Mouse (Mus musculus) MEL (cell line): ENCODE measurements around the gene Ablim1. TPM values are rescaled to one million over a fixed set of nuclear protein-coding genes. Genes with fewer than 3 reads are reported as not detected.

Experiments used
- DNase-seq: peaks from one replicate; pipeline ENCODE4 v3.0.0; 2011; ENCODE audit warnings: low read depth, low spot score
- H3K27ac ChIP-seq: 2 replicates; pipeline ENCODE4 v1.5.1; 2012; ENCODE audit warnings: low read depth, mild to moderate bottlenecking, control low read depth, low read length, moderate library complexity; ENCODE audit not compliant: control insufficient read depth
- H3K27me3 ChIP-seq, 2 experiments: fragments of 150-350 bp in 1 of 2; sonication (generic) in 1 of 2; 2 replicates each; pipeline ENCODE4 v1.6.1; 2012; ENCODE audit warnings: low read length in 2 of 2, mild to moderate bottlenecking in 2 of 2, improper control_type of control experiment in 1 of 2, moderate library complexity in 1 of 2; ENCODE audit not compliant: insufficient read depth in 2 of 2, control insufficient read depth in 1 of 2
- H3K36me3 ChIP-seq, 2 experiments: 2 replicates each; pipeline ENCODE4 v1.6.1; 2012 to 2014; ENCODE audit warnings: low read length in 2 of 2, improper control_type of control experiment in 1 of 2, inconsistent platforms in 1 of 2, mild to moderate bottlenecking in 1 of 2; ENCODE audit not compliant: insufficient read depth in 2 of 2, control insufficient read depth in 1 of 2
- H3K4me1 ChIP-seq, 2 experiments: fragments of 150-350 bp in 1 of 2; sonication (generic) in 1 of 2; 2 replicates each; pipeline ENCODE4 v1.6.1; 2012; ENCODE audit warnings: low read length in 2 of 2, improper control_type of control experiment in 1 of 2, mild to moderate bottlenecking in 1 of 2; ENCODE audit not compliant: insufficient read depth in 2 of 2, control insufficient read depth in 1 of 2
- H3K4me3 ChIP-seq, 2 experiments: fragments of 150-350 bp in 1 of 2; sonication (generic) in 1 of 2; 2 replicates each; pipeline ENCODE4 v1.5.1; 2012; ENCODE audit warnings: low read depth in 2 of 2, low read length in 2 of 2, mild to moderate bottlenecking in 2 of 2, moderate library complexity in 2 of 2, control low read depth in 1 of 2, improper control_type of control experiment in 1 of 2; ENCODE audit not compliant: control insufficient read depth in 1 of 2, insufficient read depth in 1 of 2
- H3K79me2 ChIP-seq: 2 replicates; pipeline ENCODE4 v1.6.1; 2012; ENCODE audit warnings: mild to moderate bottlenecking, low read length, moderate library complexity; ENCODE audit not compliant: control insufficient read depth, poor library complexity, insufficient read depth
- H3K9ac ChIP-seq: 2 replicates; pipeline ENCODE4 v1.6.1; 2012; ENCODE audit warnings: low read depth, mild to moderate bottlenecking, control low read depth, low read length, moderate library complexity; ENCODE audit not compliant: control insufficient read depth, poor library complexity, severe bottlenecking
- H3K9me3 ChIP-seq: fragments of 150-350 bp; sonication (generic); replicated peaks from 2 replicates; pipeline ENCODE4 v1.6.1; 2012; ENCODE audit warnings: mild to moderate bottlenecking, low read length, improper control_type of control experiment, moderate library complexity; ENCODE audit not compliant: insufficient read depth
- CHD1 ChIP-seq: IDR thresholded peaks from 2 replicates; pipeline ENCODE4 v1.6.1; 2012; ENCODE audit warnings: low read depth, mild to moderate bottlenecking, inconsistent platforms, low read length, improper control_type of control experiment
- CHD2 ChIP-seq: IDR thresholded peaks from 2 replicates; pipeline ENCODE4 v1.6.1; 2011; ENCODE audit warnings: low read length, improper control_type of control experiment
- ELF1 ChIP-seq: IDR thresholded peaks from 2 replicates; pipeline ENCODE4 v1.6.1; 2014; ENCODE audit warnings: low read depth, mild to moderate bottlenecking, inconsistent platforms, low read length, improper control_type of control experiment, moderate library complexity
- HCFC1 ChIP-seq: IDR thresholded peaks from 2 replicates; pipeline ENCODE4 v1.6.1; 2012; ENCODE audit warnings: low read depth, mild to moderate bottlenecking, inconsistent platforms, low read length, improper control_type of control experiment, moderate library complexity
- JUND ChIP-seq: IDR thresholded peaks from 2 replicates; pipeline ENCODE4 v1.6.1; 2011; ENCODE audit warnings: low read depth, mild to moderate bottlenecking, improper control_type of control experiment, low read length
- KAT2A ChIP-seq: conservative IDR thresholded peaks from 2 replicates; pipeline ENCODE4 v1.6.1; 2012; ENCODE audit warnings: low read depth, low read length, improper control_type of control experiment, inconsistent platforms
- MAFK ChIP-seq: IDR thresholded peaks from 2 replicates; pipeline ENCODE4 v1.6.1; 2011; ENCODE audit warnings: low read depth, mild to moderate bottlenecking, low read length, improper control_type of control experiment, borderline replicate concordance
- MAX ChIP-seq: IDR thresholded peaks from 2 replicates; pipeline ENCODE4 v1.6.1; 2011; ENCODE audit warnings: low read length, improper control_type of control experiment
- MAZ ChIP-seq: IDR thresholded peaks from 2 replicates; pipeline ENCODE4 v1.6.1; 2012; ENCODE audit warnings: low read depth, mild to moderate bottlenecking, inconsistent platforms, low read length, improper control_type of control experiment
- MEF2A ChIP-seq: IDR thresholded peaks from 2 replicates; pipeline ENCODE4 v1.6.1; 2014; ENCODE audit warnings: low read depth, mild to moderate bottlenecking, inconsistent platforms, low read length, improper control_type of control experiment; ENCODE audit not compliant: poor library complexity, insufficient replicate concordance, severe bottlenecking; ENCODE audit errors: extremely low read depth
- MYC ChIP-seq: IDR thresholded peaks from 2 replicates; pipeline ENCODE4 v1.6.1; 2011; ENCODE audit warnings: low read depth, mild to moderate bottlenecking, low read length, improper control_type of control experiment, moderate library complexity
- NRF1 ChIP-seq: IDR thresholded peaks from 2 replicates; pipeline ENCODE4 v1.6.1; 2014; ENCODE audit warnings: low read depth, mild to moderate bottlenecking, inconsistent platforms, low read length, improper control_type of control experiment, moderate library complexity; ENCODE audit not compliant: poor library complexity, insufficient read depth, severe bottlenecking
- RAD21 ChIP-seq: IDR thresholded peaks from 2 replicates; pipeline ENCODE4 v1.6.1; 2011; ENCODE audit warnings: mild to moderate bottlenecking, low read depth, low read length, improper control_type of control experiment
- SMC3 ChIP-seq: IDR thresholded peaks from 2 replicates; pipeline ENCODE4 v1.6.1; 2011; ENCODE audit warnings: low read depth, low read length, improper control_type of control experiment
- TAL1 ChIP-seq: IDR thresholded peaks from 2 replicates; pipeline ENCODE4 v1.6.1; 2012; ENCODE audit warnings: mild to moderate bottlenecking, inconsistent platforms, low read length, moderate library complexity, mixed read lengths
- TCF12 ChIP-seq: IDR thresholded peaks from 2 replicates; pipeline ENCODE4 v1.6.1; 2014; ENCODE audit warnings: low read depth, mild to moderate bottlenecking, inconsistent platforms, low read length, improper control_type of control experiment, moderate library complexity
- USF1 ChIP-seq: IDR thresholded peaks from 2 replicates; pipeline ENCODE4 v1.6.1; 2014; ENCODE audit warnings: low read depth, mild to moderate bottlenecking, inconsistent platforms, low read length, improper control_type of control experiment, moderate library complexity
- USF2 ChIP-seq, 2 experiments: IDR thresholded peaks; 2 replicates each; pipeline ENCODE4 v1.6.1; 2011 to 2012; ENCODE audit warnings: improper control_type of control experiment in 2 of 2, low read length in 2 of 2, borderline replicate concordance in 1 of 2, inconsistent platforms in 1 of 2, low read depth in 1 of 2, mild to moderate bottlenecking in 1 of 2; ENCODE audit not compliant: insufficient read depth in 1 of 2
- ZKSCAN1 ChIP-seq: IDR thresholded peaks from 2 replicates; pipeline ENCODE4 v1.6.1; 2012; ENCODE audit warnings: low read depth, mild to moderate bottlenecking, inconsistent platforms, low read length, improper control_type of control experiment, moderate library complexity
- ZNF384 ChIP-seq: IDR thresholded peaks from 2 replicates; pipeline ENCODE4 v1.6.1; 2012; ENCODE audit warnings: low read depth, mild to moderate bottlenecking, inconsistent platforms, low read length, improper control_type of control experiment
- polyA plus RNA-seq, 2 experiments: library from polyadenylated mRNA; stranded (reverse) in 1 of 2; unstranded in 1 of 2; fragments of >175 nt in 1 of 2; fragments of >200 nt in 1 of 2; gene quantifications; 2 replicates each; pipeline versions ENCODE4 v1.2.1 to v1.2.4; 2012; ENCODE audit warnings: low replicate concordance in 2 of 2, low read depth in 1 of 2; ENCODE audit not compliant: insufficient read length in 2 of 2, insufficient read depth in 1 of 2, missing spikeins in 1 of 2
- total RNA-seq: library from RNA; depleted of rRNA; stranded (reverse); fragments of 300-350 nt; gene quantifications from 2 replicates; pipeline ENCODE4 v1.2.3, GENCODE M21; 2012

Ablim1 gene
- total and polyA plus RNA-seq, 3 experiments = not detected

- Histone ChIP-seq H3K79me2 (no peaks in the 10 kb centered on the region), H3K9me3 (no peaks in the 10 kb centered on the region), H3K9ac (no peak overlapping the region), H3K27ac (no peak overlapping the region), H3K4me1 (no peaks in the 10 kb centered on the region), H3K36me3 (no peaks in the 10 kb centered on the region), H3K27me3 (peaks cover 0 to 5% of the 10 kb centered on the region in 2 experiments; a peak in 1 of 4 replicates), H3K4me3 (no peak overlapping the region)
- DNase-seq = no peak
- TF ChIP-seq MYC (no peak), ZKSCAN1 (no peak), SMC3 (no peak), ZNF384 (no peak), CHD1 (no peak), HCFC1 (no peak)
These were observed 70.4 kb downstream of the Ablim1 start for GRCm38 (mm10) chr19:57244281-57244680.

- H3K79me2 ChIP-seq = no peaks in the 10 kb centered on the region
- H3K4me3 ChIP-seq = no peak overlapping the region
- no peak overlapping the region for H3K9ac ChIP-seq
- H3K9me3 ChIP-seq = no peaks in the 10 kb centered on the region
- H3K36me3 ChIP-seq = no peaks in the 10 kb centered on the region
- no peak overlapping the region for H3K27ac ChIP-seq
- no peaks in the 10 kb centered on the region for H3K4me1 ChIP-seq
- TF ChIP-seq CHD2 (no peak), RAD21 (no peak), ELF1 (no peak), SMC3 (no peak), MAFK (no peak), MEF2A (no peak), TAL1 (no peak), NRF1 (no peak), KAT2A (no peak), MAZ (no peak), JUND (no peak), CHD1 (no peak), USF2 (IDR thresholded peaks at IDR 0.05; ENCODE audit: borderline replicate concordance in 1 of 2, insufficient read depth in 1 of 2, low read depth in 1 of 2, low read length in 2 of 2) (no peak), ZNF384 (no peak), TCF12 (no peak), MAX (no peak), USF1 (no peak)
- H3K27me3 ChIP-seq = peaks cover 0 to 5% of the 10 kb centered on the region in 2 experiments; a peak in 1 of 4 replicates
- DNase-seq = no peak
These were observed 71.1 kb downstream of the Ablim1 start for GRCm38 (mm10) chr19:57243606-57244005.
